Mouse (Mus musculus) thymus, adult 2 months (tissue): ENCODE measurements around the gene Ssc4d.

ENCODE experiments used
- CTCF ChIP-seq: fragments of 200-500 bp; IDR thresholded peaks from 2 replicates; pipeline ENCODE4 v1.5.1; 2012; ENCODE audit warnings: mild to moderate bottlenecking, control low read depth, low read length, moderate library complexity, borderline replicate concordance; ENCODE audit not compliant: control insufficient read depth, poor library complexity, insufficient read depth; ENCODE audit errors: extremely low read depth
- POLR2A ChIP-seq: fragments of 200-500 bp; IDR thresholded peaks from 2 replicates; pipeline ENCODE4 v1.6.1; 2012; ENCODE audit warnings: mild to moderate bottlenecking, low read length, control low read depth, moderate library complexity; ENCODE audit not compliant: control insufficient read depth, poor library complexity, insufficient read depth; ENCODE audit errors: extremely low read depth

DNA sequence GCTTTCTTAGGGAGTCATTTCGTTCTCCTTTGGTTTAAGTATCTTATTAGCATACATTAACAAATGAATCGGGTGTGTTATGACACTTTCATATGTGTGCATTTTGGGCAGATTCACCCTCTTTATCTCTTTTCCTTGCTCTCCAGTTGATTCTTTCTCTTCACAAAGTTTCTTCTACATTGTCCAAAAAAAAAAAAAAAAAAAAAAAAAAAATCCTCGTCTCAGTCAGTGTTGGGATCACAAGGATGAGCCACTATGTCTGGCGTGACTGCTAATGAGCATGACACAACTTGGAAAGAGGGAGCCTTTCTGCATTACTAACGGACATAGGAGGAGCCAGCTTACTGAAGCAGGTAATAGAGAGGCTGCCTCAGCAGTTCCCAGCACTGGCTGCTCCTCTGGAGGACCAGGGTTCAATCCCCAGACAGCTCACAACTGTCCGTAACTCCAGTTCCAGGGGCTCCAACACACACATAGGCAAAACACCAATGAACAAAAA is 10.3 kb upstream of the Ssc4d start:
- TF ChIP-seq POLR2A = no peak
- TF ChIP-seq CTCF = no peak
